Mouse (Mus musculus) heart, adult 9 months (tissue): ENCODE data around the gene Cyld.

Experiments used
- DNase-seq, 2 experiments: peaks; one replicate each; pipeline ENCODE4 v3.0.0; 2022; ENCODE audit warnings: low spot score in 2 of 2

Cyld gene

GRCm38 (mm10) chr8:88792691-88793323 is 96.0 kb downstream of the Cyld start:
- DNase-seq: peak in 1 of 2 experiments; percentile 6

- no peak for DNase-seq
Measured at GRCm38 (mm10) chr8:88793324-88793722, 96.5 kb downstream of the Cyld start.

- no peak for DNase-seq
Measured at GRCm38 (mm10) chr8:88793746-88794614, 97.2 kb downstream of the Cyld start.

GRCm38 (mm10) chr8:88794615-88794907 is 97.7 kb downstream of the Cyld start:
- DNase-seq: no peak

- DNase-seq: no peak
Measured at GRCm38 (mm10) chr8:88795896-88796295, 99.1 kb downstream of the Cyld start.

- no peak for DNase-seq
Measured at GRCm38 (mm10) chr8:88796651-88797050, 99.8 kb downstream of the Cyld start.
